Mouse (Mus musculus) left cerebral cortex, postnatal 4 days (tissue): Measurements from ENCODE around the gene Capn9. TPM values are rescaled to one million over a fixed set of nuclear protein-coding genes. Genes with fewer than 3 reads are reported as not detected.

Experiments
- DNase-seq: peaks from one replicate; pipeline ENCODE4 v3.0.0-alpha.2; 2022
- intact Hi-C: fragments of 180-260 bp; cut with DNase I; formaldehyde crosslinking; loops from one replicate; pipeline ENCODE4 v1.15.1; 2025
- total RNA-seq, 2 experiments: library from RNA; stranded (reverse); gene quantifications; 2 replicates each; pipeline ENCODE4 v1.2.3; 2021

Gene Capn9
- total RNA-seq, 2 experiments from 2014 or later, result 0.32 TPM; not detected in 1

DNA sequence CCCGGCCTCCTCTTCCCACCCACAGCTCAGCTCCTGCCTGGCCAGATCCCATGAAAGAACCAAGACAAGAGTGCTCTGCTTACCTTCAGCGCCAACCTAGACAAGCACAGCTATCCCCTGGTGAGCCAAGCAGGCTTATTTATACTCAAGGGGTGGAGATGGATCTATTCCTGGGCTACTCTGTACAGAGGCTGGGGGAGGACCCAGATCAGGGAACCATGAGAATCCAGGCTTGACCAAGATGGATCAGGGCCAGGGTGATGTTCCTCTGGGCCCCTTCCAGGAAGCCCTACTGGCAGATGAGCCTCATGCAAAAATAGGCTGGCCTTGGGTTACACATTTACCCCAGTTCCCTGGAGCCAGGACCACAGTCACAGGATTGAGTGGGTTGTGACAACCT lies 6.3 kb upstream of the Capn9 start, which contains the start of gene Agt:
Gene Agt (minus strand): TSS at position 114 of the 400 bp plus-strand sequence.
- peak; percentile 69 for DNase-seq
- intact Hi-C loops, result no loop called here

DNA sequence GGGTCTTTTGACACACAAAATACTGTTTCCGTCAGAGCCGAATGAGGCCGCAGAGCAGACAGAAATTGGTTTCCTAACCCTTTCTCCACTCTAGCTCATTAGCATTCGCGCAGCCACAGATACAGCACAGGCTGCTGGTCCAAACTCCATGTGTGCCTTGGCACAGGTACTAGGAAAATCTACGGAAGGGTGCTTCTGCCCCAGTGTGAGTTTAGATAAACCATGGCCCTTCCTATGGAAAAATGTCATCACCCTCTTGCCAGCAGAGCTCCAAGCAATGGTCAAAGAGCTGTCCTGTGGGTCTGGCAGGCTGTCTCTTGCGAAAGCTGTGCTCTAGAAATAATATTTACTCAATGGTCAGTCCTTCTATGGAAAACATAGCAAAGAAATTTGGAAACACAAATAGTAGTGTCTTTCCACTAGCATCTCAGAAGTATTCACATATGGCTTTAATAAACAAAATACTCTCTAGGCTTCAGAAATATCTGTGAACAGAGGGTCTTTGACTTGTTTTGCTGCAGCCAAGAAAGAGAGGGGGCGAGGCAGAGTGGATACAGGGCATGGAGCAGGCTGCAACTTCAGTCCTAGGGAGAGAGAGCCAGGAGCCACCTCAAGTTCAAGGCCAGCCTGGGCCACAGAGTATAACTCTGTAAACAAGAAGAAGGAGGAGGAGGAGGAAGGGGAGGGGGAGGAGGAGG lies 4.0 kb upstream of the Capn9 start:
- DNase-seq, result peak; percentile 51
- intact Hi-C loops, result no loop called here

DNA sequence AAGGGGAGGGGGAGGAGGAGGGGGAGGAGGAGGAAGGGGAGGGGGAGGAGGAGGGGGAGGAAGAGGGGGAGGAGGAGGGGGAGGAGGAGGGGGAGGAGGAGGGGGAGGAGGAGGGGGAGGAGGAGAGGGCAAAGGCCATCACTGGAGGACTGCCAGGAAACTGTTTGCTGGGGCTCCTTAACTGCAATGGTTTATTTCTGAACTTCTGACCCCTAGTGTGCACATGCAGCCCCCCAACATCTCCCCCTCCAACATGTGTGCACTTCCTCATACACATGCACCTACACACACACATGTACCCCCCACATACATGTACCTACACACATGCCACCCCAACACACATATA lies 3.5 kb upstream of the Capn9 start:
- no peak for DNase-seq
- intact Hi-C loops, result no loop called here

DNA sequence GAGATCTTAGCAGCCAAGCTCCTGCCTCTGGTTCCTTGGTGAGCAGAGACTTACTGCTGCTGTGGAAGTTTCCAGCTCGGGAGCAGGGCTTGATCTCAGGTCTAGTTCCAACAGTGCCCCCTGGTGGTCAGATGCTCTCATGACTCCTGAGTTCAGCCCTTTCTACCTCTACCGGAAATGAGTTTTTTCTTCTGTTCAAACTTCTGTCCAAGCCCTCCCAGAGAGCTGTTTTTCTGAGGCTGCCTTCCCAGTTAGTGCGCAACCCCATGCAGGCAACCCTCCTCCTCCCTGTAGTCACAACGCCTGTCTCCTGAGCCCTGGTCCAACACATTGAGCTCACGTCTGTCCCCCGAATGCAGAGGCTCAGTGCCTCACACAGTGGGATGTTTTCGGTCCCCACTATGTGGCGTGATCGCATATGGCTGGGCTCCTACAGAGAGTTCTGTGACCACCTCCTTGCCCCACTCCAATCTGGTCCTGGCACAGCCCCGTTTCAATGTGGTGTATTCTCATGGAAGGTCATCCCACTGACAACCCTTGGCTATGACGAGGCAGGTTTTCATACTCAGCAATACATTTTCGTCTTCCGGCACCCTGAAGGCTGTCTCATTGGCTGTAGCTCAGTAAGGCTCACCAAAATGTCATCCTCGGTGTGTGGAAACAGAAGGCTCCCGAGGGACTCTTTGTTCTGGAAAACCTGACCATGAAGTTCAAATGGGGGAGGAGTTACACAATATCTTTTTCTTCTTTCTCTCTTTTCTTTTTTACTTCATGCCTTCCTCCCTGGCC lies 2.2 kb upstream of the Capn9 start:
- DNase-seq, result peak; percentile 94
- intact Hi-C loops, result no loop called here

DNA sequence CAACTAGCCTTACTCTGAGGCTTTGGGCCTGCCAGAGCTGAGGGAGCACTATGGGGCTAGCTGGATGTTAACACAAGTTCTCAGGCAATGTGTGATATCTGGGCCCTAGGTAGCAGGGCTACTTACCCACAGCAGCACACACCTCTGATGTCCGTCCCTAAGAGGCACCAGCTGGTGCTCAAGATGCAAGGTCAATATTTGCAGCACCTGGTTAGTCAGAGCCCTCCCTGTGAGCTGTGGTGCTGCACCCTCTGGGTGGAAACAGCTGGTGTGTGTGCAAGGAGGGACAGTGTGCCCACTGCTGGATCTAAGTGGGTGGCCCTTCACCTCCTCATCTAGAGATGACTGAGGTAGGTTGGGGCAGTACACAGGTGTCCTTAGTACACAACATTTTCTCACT lies 840 bp downstream of the Capn9 start:
- intact Hi-C loops, result no loop called here
- no peak for DNase-seq

DNA sequence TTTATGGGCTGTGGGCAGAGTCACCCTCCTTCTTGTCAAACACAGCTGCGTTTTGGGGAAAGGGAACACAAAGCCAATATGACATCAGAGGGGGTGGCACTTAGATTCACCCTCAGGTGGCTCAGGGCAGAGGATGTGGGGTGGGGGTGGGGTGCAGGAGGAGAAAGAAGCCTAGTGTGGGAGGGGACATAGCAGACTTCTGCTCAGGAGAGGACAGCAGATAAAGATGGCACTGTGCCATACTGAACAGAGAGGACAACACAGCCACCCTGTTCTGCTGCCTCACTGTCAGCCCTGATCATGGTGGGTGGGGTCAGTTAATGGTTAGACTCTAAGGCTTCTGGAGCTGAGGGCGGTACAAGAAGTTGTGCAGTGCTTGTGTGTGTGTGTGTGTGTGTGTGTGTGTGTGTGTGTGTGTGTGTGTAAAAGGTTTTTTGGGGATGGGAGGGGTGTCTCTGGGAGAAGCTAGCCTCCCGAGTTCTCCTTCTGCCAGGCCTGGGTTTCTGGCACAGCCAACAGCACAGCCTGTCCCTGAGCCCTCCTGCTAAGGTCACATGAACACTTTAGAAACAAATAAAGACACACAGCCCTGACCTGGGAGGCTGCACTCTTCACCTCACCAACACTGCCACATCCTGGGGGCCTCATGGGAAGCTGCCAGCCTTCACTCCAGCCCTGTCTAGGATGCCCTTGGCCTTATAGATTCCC lies 10.0 kb downstream of the Capn9 start:
- intact Hi-C loops, result no loop called here
- peak; percentile 59 for DNase-seq

DNA sequence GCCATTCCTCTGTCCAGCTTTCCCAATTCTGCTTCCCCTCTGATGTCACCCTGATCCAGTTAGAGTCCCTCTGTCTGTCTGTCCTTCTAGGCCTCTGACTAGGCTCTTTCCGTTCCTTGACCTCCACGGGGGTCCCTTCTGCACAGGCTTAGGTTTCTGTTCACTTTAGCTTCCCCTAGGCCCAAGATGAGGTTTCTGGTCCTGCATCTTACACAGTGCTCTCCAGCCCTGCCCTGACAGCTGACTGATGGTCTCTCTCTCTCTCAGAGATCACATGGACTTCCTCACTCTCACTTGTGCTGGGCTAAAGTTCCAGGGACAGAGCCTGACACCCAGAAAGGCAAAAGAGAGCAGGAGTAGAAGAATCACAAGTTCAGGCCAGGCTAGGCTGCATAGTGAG lies 10.6 kb downstream of the Capn9 start:
- DNase-seq, result no peak
- intact Hi-C loops, result no loop called here

DNA sequence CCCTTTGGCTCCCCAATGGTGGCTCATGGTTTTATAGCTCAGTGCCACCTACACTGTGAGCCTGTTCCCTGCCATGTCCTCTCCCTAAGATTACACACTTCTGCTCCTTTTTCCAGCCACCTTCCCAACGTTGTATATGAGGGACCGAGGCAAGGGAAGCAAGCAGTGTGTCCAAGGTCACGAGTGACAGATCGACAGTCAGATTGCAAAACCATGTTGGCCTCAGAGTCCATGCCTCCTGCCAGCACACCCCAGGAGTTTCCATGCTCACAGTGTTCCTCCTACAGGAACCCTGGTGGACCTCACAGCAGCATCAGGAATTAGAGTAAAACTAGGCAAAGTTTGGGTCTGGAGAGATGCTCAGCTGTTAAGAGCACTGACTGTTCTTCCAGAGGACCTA lies 13.5 kb downstream of the Capn9 start:
- DNase-seq, result no peak

DNA sequence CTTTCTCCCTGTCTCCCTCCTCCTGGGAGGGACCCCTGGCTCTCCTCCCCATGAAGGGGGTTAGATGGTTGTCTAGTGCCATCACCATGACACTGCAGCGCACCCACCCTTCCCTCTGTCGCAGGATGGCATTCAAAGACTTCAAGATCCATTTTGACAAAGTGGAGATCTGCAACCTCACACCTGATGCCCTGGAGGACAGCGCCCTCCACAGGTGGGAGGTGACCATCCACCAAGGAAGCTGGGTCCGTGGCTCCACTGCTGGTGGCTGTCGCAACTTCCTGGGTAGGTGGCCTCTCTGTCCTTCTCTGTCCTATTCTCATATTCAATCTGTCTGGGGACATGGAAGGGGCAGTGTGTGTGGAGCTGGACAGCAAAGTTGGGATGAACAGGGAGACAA lies 28.2 kb downstream of the Capn9 start:
- intact Hi-C loops, result no loop called here
- no peak for DNase-seq

More for the DNA sequence above, 13.5 kb downstream of the Capn9 start:
- intact Hi-C loops, result no loop called here

DNA sequence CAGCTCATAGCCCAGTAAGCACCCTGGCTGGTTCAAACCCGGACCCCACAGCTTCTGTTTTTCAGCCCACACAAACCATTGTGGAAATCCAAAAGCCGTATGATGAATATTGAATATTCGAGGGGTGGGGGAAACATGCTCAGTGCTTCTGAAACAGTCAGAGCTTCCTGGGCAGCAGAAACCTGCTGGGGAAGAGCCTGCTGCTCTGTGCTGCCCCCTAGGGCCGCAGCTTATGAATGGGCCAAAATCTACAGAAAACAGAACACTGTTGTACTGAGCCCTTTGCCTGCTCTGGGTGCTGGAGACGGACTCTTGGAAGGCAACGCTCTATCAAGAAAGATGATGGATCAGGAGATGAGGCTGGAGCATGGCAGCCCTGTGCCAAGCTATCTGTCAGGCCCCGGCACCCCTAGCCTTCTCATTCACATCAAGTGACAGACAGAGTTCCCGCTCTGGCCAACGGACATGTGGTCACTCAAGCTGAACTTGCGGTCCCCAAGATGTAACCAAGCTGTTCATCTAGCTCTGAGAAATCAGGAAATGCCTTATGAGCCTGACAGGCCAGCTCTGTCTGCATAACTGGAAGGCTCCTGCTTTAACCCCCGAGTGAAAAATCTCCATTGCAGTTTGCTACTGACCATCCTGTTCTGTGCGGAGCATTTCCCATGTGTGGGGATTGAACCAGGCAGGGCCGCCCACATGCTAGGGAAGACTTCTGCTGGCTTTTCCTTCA lies 32.5 kb downstream of the Capn9 start:
- peak; percentile 45 for DNase-seq

DNA sequence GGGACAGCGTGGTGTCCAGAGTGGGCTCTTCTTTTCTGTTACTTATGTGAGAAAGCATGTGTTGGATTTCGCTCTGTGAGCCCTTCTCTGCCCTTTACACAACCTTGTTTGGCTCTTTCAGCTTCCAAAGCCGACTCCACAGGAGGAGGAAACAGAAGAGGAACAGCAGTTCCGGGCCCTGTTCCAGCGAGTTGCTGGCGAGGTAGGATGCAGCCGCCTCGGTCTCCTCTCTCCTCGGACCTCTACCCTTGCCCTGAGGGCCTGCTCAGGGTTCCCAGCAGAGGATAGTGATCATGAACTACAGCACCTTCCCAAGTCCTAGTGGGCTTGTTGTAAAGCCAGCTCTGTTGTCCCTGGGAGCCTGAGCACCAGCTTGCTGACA lies 33.1 kb downstream of the Capn9 start:
- intact Hi-C loops, result no loop called here
- DNase-seq, result peak; percentile 51

More for the DNA sequence above, 32.5 kb downstream of the Capn9 start:
- intact Hi-C loops, result no loop called here

DNA sequence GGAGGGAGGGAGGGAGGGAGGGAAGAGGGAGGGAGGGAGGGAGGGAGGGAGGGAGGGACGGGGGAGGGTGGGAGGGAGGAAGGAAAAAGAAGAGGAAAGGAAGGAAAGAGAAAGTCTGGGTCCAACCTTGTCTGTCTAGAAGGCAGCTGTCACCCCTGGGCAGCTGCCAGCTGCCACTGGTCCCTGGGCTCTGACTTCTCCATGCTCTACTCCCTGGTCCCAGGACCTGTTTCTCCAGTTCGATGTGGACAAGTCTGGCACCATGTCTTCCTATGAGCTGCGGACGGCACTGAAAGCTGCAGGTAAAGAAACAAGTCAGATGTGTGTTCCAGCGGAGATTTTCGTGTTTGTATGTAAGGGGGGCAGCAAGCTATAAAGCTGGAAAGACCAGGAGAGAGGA lies 38.4 kb downstream of the Capn9 start:
- intact Hi-C loops, result loop anchor here (2.0 kb wide), 1 partner anchor 64 kb away; no protein-coding TSS in a partner anchor
- peak; percentile 32 for DNase-seq

DNA sequence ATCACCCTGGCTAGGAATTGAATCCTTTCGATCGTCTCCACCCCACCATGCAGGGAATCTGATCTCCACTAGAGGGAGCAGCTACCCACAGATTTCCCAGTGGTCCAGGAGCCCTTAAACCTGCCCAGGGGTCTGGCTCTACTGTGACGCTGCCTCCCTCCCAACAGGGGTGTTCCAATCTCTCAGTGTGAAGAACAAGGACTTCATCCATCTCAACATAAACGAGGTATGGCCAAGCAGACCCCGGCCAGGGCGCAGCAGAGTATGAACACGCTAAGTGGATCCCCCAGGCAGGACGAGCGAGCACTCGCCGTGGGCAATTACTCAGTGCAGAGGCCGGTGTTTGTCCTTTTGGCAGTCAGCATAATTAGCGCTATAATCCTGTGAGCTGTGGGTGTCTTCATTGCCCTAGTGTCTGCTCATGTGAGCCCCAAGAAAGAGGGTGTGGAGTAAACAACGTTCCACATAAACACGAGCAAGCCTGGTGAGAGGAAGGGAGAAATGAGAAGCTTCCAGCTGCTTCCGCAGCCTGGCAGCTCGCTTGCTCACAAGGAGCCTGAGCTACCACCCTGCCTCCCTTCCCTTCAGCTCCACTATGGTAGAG lies 41.5 kb downstream of the Capn9 start:
- intact Hi-C loops, result no loop called here
- peak; percentile 84 for DNase-seq

DNA sequence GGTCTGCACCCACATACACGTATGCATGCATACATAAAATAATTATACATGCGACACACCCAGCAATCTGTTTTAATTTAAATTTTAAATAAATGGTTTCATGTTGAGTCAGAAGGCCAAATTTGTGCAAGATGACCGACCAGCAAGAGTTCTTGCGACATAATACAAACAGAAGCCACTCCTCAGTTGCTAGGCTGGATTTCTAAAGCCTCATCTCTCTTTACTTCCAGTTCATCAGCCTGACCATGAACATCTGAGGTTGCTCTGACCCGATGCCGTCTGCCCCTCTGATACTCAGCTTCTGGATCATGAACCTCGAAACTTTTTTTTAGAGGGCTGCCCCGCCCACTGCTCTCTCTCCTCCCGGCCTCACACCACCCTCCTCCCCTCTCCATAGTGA lies 42.3 kb downstream of the Capn9 start:
- intact Hi-C loops, result no loop called here
- no peak for DNase-seq

DNA sequence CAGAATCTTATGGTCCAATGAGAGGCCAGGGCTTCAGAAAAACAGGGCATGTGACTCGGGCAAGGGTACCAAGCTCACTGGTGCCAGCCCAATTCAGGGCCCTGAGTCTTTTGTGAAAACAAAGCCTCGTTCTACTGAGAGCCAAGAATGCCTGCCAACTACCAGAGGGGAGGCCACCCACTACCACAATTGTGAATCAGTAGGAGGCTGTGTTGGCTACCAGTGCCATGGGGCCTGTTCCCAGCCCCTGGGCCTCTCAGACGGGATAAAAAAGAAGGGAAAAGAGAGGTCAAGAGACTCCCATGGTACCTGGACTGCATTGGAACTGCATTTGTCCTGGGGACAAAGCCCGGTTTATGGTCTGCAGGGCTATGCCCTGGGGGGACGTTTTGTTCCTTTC lies 45.3 kb downstream of the Capn9 start:
- intact Hi-C loops, result loop anchor here (5.0 kb wide), 1 partner anchor 41 kb away; the partner anchor contains the start of gene 2310022B05Rik
- DNase-seq, result peak; percentile 56

DNA sequence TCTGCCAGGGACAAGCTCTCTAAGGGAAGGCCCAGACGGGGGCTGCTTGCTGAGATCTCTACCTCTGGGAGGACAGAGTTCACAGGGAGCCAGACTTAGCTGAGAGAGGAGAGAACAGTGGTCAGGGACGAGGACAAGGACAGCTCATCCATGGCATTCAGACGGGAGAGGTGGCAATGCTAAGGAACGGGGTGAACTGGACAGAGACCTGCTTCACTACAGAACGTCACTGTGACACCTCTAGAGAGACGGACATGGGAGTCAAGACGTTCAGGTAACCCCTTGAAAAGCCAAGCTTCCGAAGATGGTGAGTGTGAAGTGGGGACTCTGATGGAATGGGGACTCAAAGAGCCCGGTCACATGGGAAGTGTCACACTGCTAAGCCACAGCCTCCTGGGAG lies 50.3 kb downstream of the Capn9 start:
- intact Hi-C loops, result no loop called here

DNA sequence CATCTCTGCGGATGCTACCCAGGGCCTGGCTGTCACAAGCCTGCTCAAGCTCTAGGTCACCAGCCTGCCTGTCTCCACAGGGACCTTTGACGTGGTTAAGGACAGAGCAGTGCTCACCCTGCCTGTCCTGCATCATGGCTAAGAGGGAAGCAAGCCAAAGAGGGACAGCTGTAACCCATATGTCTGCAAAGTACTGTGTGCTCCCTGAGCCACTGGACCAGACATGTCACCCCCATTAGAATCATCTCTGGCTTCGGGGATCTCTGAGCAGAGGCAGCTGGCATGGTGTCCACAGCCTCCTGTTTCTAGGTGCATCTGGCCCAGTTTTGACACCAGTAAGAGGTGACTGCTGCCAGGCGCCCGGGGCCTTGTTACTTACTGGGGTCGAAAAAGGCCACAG lies 54.6 kb downstream of the Capn9 start:
- intact Hi-C loops, result no loop called here
- peak; percentile 88 for DNase-seq

More for the DNA sequence above, 50.3 kb downstream of the Capn9 start:
- DNase-seq, result no peak

DNA sequence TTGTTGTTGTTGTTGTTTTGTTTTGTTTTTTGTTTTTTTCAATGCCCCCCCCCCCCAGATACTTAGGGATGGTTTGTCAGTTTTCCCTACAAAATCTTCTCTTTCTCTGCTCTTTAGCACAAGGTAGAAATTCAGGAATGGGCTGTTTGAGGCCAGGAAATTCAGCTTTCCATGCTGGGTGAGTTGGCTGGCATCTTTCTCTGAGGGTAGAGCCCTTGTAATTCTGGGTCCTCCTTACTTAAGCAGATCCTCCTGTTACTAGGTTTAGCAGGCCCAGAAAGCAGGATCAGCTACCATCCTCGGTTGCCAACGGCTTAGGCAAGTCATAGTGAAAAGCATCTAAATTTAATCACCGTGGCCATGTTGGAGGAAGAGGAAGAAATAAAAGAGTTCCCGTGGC lies 55.0 kb downstream of the Capn9 start:
- intact Hi-C loops, result no loop called here
- DNase-seq, result no peak

DNA sequence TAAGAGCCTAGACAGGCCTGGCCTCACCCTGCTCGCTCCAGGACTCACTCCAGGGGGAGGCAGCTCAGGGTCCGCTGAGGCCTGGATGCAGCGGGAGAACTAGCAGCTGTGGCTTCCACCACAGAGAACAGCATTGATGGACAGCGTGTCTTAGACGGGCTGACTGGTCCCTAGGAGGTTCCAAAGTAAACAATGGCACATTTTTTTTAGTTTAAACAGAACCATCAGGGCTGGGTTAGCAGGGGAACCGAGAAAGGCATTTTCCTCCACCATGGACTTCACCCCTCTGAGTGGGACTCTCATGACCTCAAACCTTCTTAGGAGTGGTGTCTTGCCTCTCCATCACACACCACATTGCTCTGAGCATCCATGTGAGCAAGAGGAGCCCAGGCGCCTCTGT lies 56.1 kb downstream of the Capn9 start:
- intact Hi-C loops, result no loop called here
- no peak for DNase-seq

DNA sequence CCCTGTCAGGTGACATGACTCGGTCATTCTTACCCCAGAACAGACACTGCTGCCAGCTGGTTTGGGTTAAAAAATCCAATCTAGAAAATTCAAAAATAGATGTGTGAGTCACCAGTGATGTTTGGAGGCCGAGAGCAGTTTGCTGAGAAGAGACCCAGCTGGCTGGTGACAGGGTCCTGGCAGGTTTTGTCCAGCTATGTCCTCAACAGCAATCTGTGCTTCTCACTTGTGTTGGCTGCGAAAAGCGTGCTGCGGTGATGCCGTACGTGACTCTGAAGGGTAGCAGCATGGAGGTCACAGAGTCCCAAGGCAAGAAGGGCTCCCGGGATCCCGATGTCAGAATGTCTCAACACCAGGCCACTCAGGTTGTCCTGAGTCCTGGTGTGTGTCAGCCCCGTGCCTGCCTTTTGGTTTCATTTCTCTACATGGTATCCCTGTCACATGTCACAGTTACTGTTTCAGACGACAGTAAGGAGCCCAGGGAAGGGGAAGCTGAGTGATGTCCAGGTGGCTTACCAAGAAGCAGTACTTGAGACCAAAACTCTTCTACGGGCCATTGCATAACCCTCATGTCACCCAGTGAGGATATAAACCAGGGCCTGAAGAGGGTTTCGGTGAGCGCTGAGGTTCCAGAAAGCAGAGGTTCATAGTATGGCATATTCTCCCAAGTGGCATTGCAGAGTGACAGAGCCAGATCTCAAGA lies 57.2 kb downstream of the Capn9 start:
- peak; percentile 48 for DNase-seq

More for the DNA sequence above, 57.2 kb downstream of the Capn9 start:
- intact Hi-C loops, result no loop called here
